Mouse (Mus musculus) embryo, embryonic 11 days (tissue): ENCODE measurements at regions not wholly inside any gene's neighbourhood (a gene's known extent, or its start where the extent isn't known, plus 50 kb on each side); places are given as distances from the start of the nearest gene placed in this dataset.
"Not testable (repeated sequence)": the region's sequence is repeated elsewhere in the genome, so short reads cannot be mapped to it uniquely, and the experiment has no call there.

Experiments used
- DNase-seq: peaks from one replicate; pipeline ENCODE4 v3.0.0-alpha.2; 2015

DNA sequence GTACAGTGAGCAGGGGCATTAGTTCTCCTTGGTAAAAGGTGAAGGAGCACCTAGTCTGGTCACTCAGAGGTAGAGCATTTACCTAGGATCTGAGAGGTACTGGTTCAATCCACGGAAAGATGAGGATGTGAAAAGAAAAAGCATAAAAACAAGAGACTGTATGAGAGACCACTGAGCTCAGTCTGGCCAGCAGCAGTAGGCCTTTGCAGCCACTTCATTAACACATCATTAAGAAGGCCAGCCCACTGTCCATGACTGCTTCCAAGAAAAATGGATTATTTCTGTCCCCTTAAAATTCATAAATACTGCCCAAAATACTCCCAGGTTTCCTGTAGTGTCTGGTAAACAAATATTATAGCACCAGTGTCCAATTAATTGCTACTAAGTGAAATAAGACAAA lies 499.3 kb upstream of the 4930578C19Rik start:
- DNase-seq, result no peak

DNA sequence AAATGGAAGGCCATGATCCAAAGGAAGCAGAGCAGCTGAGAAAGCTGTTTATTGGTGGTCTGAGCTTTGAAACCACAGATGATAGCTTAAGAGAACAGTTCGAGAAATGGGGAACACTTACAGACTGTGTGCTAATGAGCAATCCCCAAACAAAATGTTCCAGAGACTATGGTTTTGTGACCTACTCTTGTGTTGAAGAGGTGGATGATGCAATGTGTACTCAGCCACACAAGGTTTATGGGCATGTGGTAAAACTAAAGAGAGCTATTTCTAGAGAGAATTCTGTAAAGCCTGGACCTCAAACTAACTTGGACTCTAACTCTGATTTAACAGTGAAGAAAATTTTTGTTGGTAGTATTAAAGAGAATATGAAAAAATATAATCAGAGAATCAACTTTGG lies 481.4 kb upstream of the 4930578C19Rik start:
- no peak for DNase-seq

DNA sequence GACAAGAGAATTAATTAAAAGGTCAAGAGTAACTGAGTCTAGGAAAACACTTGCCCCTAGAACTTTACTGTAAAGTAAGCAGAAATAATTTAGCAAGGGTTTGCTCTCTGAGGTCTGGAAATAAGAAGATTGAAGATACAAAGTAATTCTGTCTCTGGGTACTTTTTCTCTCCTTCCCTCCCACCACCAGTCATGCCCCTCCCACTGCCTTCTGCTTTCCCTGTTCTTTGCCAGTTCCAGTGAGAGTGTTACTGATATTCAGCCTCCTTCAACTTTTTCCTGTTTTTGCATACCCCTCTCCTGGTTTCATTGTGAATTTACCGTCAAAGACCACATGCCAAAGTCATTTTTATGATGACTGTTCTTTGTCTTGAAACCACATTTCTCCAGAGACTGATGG lies 472.1 kb upstream of the 4930578C19Rik start:
- no peak for DNase-seq

DNA sequence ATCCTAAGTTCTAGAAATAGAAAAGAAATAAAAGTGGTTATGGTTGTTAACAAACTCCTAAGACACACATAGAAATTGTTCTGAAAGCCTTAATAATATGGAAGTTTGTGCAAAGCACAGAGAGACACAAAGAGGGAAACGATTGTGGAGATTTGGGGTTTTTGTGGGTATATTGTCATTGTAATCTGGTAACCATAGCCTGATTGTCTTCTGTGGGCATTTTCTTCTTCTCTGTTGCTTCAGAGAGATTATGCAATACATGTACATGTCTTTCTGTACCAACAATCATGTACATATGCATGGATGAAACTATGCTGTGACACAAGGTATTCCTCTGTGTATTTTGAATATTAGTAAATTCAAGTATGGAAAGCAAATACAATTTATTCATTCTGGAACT lies 461.9 kb upstream of the 4930578C19Rik start:
- DNase-seq, result no peak

DNA sequence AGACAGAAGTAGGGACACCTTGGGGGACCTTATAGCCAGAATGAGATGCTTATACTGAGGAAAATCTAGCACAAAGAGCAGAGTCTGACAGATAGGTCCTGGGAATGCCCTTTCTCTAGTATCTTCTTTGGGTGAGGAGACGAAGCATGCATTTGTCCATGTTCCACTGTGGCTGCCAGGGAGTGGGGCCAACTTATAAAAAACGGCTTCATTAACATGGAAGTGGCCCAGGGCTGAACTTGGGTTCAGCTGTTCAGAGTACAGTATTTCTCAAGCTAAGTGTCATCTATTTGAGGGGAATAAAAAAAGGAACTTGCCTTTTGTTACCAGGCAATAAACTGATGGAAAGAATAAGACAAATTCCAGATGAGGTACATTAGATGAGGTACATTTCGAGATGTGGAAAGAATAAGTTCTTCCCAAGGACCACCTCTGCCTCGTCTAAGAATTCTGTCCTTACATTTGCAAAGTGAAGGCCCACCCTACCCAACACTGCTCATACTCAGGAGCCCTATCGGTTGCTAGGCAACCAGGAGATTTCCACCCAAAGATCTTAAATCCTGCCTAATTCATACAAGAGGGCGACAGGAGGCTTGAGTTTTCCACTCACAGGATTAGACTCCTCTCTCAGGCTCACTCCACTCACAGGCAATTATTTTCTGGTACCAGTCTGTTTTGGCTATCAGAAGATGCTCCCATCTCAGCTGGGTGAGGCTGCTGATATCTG lies 460.3 kb upstream of the 4930578C19Rik start:
- DNase-seq, result peak; percentile 0

DNA sequence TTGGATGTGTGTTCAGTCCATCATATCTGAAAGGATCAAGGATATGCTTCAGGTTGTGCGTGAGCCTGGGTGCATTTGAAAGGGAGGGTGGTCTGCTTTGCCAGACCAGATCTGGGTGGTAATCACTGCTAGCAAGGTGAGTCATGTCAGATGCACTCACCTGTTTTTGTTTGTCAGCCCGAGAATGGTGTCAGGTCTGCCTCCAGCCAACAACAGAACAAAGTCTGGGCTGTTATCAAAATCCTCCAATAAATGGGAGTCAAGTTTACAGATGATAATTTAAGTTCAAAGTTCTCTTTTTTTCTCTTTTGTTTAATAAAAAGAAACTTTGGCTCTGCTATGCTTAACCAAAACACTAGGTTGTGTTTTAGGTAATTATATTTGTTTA lies 421.6 kb upstream of the 4930578C19Rik start:
- DNase-seq, result no peak

DNA sequence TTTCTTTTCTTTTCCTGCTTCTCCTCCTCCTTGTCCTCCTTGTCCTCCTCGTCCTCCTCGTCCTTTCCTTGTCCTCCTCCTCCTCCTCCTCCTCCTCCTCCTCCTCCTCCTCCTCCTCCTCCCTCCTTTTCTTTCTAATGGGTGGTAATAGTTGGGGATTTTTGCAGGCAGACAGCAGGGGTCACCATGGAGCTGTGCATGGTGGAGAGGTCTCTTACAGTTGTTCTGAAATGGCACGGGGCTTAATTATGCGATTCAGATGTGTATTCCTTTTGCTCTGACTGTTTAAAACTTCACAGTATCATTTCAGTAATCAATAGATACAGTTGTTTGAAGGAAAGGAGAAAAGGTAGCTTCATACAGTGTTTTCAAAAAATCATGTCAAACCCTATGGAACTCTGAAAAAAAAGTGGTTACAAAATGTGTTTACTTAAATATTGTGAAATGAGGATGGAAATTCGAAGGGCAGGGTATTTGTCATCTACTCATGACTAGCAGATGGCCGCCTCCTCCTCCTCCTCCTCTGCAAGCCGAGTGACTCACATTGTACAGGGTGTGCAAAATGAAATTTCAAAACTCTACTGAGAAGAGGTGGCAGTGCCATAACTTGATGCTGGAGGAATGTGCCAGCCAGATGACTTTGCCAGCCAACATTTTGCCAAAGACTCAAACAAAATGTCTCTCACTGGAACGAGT lies 421.0 kb upstream of the 4930578C19Rik start:
- no peak for DNase-seq

DNA sequence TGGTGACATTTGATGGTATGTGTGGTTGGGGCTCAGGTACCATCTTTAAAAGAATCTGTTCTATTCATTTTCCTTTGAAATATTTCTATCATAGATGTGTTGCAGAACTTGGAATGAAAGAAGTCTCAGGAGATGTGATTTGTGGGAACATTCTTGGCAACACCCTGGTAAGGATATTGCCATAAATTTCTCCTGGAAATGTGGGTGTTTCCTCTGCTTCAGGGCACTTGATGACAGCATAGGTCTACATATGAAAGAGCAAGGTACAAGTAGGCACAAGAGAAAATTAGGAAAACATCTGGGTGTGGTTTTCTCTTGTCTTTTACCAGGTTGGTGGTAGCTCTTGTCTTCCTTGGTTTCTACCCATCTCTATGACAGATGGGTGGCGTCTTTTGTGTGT lies 414.5 kb upstream of the 4930578C19Rik start:
- no peak for DNase-seq

DNA sequence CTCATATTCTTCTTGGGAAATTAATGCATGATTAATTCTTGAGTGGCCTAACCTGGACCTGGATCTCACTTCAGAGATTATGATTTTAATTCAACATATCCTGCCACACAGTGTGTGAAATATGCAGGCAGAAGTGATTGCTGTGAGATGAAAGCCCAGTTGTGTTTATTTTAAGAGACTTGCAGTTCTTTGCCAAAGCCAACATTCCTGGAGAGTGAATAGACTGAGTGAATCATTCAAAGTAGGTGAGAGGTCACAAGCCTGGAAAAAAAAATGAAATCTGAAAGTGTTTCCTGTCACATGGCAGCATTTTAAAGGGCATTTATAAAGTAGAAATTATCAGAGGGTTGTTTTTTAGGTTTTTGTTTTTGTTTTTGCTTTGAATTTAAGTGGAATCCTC lies 412.9 kb upstream of the 4930578C19Rik start:
- peak; percentile 19 for DNase-seq

DNA sequence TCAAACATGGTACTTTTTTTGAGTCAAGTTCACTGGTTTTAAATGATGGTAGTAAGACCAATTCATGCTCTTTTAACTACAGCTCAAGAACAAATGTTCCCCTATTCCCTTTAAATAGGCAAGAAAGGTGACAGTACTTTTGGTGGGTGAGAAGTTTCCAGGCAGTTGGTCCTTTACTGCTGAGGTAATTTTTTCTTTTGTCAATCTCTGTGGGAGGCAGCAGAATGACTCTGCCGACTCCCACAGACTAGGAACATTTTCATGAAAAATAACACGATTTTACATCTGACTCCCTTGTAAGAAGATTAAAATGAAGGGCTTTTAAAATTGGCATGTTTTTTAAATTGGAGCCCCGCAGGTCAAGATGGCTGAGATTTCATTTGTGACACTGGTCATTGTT lies 377.5 kb upstream of the 4930578C19Rik start:
- no peak for DNase-seq

DNA sequence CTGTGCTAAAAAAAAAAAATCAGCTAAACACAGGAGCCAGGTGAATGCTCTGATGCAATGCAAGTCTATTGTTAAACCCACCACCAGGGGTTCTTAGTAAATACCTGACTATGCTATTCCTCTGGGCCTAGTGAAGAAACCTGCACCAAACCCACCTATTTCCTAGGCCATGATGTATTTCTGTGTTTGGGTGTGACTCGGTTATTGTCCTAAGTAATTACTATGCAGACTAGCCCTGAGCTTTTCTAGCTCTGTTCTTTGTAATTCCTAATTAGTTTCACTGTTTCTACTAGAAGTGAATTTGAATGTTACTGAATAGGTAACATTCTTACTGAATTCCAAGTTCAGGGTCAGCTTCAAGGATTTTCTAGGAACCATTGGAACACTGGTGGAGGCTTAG lies 363.8 kb upstream of the 4930578C19Rik start:
- DNase-seq, result not testable (repeated sequence)

DNA sequence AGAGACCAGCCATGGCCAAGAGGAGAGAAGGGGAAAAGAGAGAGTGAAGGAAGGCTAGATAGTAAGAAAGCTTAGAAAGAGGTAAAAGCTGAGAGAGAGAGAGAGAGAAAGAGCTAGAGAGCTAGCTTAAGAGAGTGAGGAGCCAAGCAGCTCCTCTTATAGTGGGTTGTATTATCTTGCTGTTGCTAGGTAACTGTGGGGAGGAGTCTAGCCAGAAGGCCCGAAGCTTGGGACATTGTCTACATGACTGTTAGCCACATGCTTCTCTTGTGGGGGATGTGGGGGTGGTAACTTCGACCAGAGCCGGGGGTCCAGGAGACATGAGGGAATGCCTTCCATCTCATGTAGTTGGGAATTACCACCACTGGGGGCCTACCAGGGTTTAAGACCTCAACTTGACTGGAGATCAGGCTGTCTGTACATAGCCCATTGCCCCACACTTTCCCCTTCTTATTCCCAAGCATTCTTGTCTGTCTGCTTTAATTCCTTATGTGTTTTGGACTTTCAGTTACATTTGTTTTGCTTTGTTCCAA lies 353.3 kb upstream of the 4930578C19Rik start:
- DNase-seq, result no peak
